Mouse (Mus musculus): Measurements from ENCODE around the gene Cpm.

GRCm38 (mm10) chr10:117613960-117614359 is 15.3 kb upstream of the Cpm start:
- TF ChIP-seq POLR2A (IDR thresholded peaks at IDR 0.05; ENCODE audit: extremely low read depth, insufficient read depth, low read length): no peak
- no peak for TF ChIP-seq CTCF (IDR thresholded peaks at IDR 0.05; ENCODE audit: low read depth, low read length)

Measured in liver, adult 2 months (tissue).